Mouse (Mus musculus): ENCODE results near the gene Rnd1. TPM values are rescaled to one million over a fixed set of nuclear protein-coding genes. Genes with fewer than 3 reads are reported as not detected.

Rnd1 gene
- total RNA-seq, 2 experiments from 2014 or later: 8.3 to 9.4 TPM

- DNase-seq (ENCODE audit: extremely low spot score in 1 of 2, low spot score in 1 of 2): no peak
Observed at GRCm38 (mm10) chr15:98681633-98682032, 4.4 kb upstream of the Rnd1 start.

DNA sequence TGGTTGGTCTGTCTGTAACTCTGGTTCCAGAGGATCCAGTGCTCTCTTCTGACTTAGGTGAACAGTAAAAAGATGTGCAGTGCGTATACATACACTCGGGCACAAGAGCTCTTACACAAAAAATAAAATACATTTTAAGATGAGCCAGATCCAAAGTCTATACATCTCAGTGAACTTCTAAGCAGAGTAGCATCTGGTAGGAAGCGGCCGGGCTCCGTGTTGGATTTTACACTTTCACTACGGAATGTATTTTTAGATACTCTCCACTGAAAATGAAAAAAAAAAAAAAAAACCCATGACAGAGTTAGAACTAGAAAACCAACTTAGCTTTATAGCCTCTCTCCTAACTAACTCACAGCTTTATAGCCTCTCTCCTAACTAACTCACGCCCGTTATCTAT is 3.4 kb upstream of the Rnd1 start:
- no peak for DNase-seq (ENCODE audit: extremely low spot score in 1 of 2, low spot score in 1 of 2)

DNA sequence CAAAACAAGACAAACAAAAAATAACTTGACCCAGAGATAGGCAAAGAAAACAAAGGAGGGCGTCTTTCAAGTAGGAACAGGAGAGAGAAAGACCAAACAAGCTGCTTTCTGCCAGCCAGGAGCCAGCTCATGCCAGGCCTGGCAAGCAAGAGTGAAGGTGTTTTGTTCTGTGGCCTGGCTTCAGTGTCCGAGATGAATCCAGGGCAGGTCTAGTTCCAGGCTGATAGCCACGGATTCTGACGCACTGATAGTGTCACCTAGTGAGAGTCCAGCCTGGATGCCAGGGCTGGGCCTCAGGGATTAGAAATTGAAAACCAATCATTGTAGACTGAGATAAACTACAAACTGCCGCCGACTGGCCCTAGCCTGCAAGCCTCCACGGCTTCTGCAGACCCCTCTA is 716 bp upstream of the Rnd1 start:
- DNase-seq (ENCODE audit: extremely low spot score in 1 of 2, low spot score in 1 of 2): no peak

GRCm38 (mm10) chr15:98676471-98676870 is 790 bp downstream of the Rnd1 start:
- no peak for DNase-seq (ENCODE audit: extremely low spot score in 1 of 2, low spot score in 1 of 2)

DNA sequence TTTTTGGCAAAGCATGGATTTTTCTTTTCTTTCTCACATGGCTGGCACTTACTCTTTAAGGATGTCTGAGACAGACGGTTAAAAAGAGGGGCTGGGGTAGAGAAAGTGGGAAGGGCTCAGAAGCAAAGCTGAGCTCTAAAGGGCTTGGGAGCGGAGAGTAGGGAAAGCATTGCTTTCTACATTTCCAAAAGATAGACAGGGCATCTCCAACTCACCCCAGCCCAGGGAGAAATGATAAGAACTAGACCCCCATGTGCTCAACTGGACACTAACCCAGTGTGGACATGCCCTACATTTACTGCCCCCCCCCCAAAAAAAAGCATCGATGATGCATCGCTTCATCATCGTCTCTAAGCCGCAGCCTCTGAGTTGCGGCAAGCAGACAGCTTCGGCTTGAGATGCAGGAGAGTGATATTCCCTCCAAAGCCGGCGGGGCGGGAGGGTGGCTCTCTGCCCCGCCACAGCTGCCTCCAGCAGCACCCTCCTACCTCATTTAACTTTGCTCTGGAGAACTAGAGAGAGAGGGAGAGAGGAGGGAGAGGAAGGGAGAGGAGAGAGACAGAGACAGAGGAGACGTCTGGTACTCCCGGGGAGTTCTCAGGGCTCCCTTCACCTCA is 1.5 kb downstream of the Rnd1 start:
- no peak for DNase-seq (ENCODE audit: extremely low spot score in 1 of 2, low spot score in 1 of 2)

DNA sequence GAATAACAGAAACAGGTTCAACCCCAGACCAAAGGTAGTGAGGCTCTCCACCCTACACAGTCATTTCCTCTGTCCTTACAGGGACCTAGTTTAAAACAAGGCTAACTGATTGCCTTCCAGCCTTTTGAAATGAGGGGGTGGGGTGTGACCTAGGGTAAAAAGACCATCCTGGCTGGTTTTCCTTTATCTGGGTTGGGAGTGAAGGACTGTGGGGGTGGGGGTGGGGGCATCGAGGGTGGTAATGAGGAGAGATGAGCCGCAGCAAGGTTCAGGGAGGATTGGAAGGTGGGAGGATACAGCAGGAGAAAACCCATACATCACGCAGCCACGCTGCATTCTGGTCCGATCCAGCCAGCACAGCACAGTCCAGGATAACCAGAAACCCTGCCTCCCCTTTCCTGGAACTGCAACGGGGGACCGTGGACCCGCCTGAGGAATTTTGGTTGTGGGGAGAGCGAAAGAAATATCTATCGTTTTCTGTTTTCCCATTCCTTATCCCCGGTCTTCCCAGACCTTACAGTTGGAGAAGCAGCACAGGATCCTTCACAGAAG is 2.2 kb downstream of the Rnd1 start:
- no peak for DNase-seq (ENCODE audit: extremely low spot score in 1 of 2, low spot score in 1 of 2)

DNA sequence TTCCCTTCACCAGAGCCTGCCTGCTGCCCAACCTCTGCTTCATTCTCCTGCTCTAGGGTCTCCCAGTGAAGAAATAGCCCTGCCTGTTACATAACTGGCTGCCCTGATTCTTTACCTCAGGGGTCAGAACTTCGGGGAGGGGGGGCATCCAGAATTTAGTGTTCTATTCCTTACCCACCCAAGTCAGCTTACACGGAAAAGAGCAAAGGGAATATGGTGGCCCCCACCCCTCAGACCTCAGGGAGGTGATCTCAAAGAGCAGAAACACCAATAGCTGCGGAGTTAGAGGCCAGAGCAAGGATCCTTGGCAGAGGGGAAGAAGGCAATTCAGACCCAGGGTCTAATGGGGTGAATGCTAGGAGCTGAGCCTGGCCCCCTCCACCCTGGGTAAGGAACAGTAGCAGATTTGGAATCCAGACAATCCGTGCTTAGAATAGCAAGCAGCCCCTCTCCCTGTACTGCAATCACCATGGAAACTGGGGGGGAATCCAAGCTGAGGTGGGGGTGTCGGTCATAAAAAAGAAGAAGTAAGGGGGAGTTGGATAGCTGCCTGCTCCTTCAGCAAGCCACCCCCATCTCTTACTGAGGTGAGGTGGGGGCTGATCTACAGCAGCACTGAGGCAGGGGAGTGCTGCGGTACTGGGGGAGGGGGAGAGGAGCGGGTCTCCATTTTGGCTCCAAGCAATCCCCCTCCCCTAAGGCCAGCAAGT is 2.8 kb downstream of the Rnd1 start:
- DNase-seq (ENCODE audit: extremely low spot score in 1 of 2, low spot score in 1 of 2): no peak

- DNase-seq (ENCODE audit: extremely low spot score in 1 of 2, low spot score in 1 of 2): no peak
Observed at GRCm38 (mm10) chr15:98673732-98674131, 3.5 kb downstream of the Rnd1 start.

DNA sequence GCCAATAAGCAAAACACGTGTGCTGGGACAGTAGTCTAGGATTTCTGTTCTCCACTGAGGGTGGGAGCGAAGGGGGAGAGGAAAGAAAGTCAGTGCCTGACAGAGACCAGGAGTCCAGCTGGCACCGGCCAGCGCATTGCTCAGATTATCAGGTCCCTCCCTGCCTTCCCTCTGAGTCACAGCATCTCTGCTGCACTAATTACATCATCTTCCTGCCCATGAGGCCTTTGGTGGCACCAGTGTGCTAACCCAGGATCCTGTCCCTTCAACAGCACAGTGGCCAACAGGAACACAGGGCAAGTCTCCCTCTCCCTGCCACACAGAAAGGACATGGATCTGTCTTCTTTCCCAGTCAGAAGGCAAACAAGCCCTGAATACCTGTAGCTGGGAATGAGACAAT is 4.7 kb downstream of the Rnd1 start:
- no peak for DNase-seq (ENCODE audit: extremely low spot score in 1 of 2, low spot score in 1 of 2)

- DNase-seq (ENCODE audit: extremely low spot score in 1 of 2, low spot score in 1 of 2): no peak
Observed at GRCm38 (mm10) chr15:98664042-98664907, 13.0 kb downstream of the Rnd1 start.

DNA sequence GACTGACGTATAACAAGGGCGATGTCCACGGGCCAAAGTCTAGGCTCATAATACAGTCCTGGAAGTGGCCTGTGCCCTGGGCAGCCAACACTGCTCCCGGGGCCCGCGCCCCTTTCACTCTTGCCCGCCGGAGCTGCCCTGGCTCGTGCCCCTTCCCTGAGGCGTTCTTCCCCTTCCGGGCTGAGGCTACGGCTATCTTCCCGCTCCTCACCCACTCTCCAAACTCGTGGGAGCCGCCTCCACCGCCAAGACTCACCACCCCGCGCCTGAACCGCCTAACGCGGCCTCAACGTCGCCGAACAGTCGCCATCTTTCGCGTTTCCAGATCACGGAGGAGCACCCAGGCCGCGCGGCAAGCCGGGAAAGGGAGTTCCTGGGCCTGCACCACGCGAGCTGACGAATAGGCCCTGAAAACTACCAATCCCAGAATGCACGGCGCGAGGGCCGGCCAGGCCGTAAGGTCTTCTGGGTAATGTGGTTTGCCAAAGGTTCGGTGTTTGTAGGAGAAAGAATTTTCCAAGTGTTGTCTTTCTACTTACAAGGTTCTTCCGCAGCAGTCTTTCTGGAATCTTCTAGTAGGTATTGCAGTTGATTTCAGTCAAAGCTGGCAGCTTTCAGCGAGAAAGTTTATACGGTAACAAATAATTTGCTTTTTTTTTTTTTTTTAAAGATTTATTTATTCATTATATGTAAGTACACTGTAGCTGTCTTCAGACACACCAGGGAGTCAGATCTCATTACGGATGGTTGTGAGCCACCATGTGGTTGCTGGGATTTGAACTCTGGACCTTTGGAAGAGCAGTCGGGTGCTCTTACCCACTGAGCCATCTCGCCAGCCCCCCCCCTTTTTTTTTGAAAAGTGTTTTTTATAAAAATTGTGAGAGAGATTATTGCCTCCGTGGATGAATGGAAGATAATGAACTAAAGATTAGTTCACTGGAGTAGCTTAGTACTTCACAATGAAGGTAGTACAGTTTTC is 14.4 kb downstream of the Rnd1 start, which contains the start of gene Ddx23:
Gene Ddx23 (minus strand): TSS at position 328 of the 979 bp plus-strand sequence.
- peak; percentile 82 to 94 for DNase-seq (ENCODE audit: extremely low spot score in 1 of 2, low spot score in 1 of 2)

DNA sequence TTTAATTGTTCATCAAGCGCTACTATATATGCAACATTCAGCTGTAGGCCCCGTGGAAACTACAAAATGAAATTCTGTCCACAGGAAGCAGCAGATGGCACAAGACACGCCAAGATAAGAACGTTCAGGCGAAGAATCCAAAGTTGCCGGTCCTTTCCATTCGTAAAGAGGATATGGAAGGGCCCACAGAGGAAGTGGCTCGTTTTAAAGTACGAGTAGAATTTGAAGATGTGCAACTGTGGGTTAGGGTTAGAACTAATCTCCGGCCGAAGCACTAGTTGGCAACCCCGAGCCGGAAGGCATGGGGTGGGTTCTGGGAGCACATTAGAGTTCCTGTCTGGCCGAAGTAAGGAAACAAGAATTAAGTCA is 15.1 kb downstream of the Rnd1 start:
- DNase-seq (ENCODE audit: extremely low spot score in 1 of 2, low spot score in 1 of 2): no peak

GRCm38 (mm10) chr15:98656982-98657751 is 20.1 kb downstream of the Rnd1 start:
- no peak for DNase-seq (ENCODE audit: extremely low spot score in 1 of 2, low spot score in 1 of 2)

DNA sequence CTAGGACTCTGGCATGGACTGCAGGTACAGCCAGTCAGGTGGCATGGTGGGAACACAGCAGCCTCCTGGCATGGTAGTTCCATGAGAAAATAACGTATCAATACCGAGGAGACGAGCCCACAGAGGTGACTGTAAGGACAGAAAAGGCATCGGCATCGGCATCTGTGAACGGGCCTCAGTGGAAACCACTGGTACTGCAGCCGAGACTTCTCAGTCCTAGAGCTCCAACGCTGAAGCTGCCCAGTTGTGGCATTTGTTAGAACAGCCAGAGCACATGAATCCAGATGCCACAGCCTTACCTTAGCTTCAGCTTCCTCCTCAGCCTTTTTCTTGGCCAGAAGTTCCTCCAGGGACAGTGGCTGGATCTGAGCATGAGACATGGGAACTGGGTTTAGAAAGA is 25.1 kb downstream of the Rnd1 start:
- no peak for DNase-seq (ENCODE audit: extremely low spot score in 1 of 2, low spot score in 1 of 2)

- no peak for DNase-seq (ENCODE audit: extremely low spot score in 1 of 2, low spot score in 1 of 2)
Observed at GRCm38 (mm10) chr15:98651431-98651830, 25.8 kb downstream of the Rnd1 start.

DNA sequence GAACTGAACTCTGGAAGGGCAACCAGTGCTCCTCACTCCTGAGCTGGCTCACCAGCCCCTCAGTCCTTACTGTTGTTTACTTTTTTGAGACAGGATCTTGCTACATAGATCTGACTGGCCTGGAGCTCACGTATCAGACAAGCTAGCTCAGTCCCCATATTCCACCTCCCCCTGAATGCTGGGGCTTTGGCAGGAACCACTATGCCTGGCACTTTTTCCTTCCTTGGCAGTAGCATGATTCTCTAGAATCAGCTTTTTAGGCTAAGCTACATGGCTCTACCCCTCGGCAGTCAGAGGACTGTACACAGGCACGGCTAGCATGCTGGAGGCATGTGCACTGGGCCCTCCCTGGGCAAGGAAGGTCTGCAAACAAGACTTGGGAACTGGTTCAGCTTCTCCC is 29.2 kb downstream of the Rnd1 start:
- DNase-seq (ENCODE audit: extremely low spot score in 1 of 2, low spot score in 1 of 2): no peak

DNA sequence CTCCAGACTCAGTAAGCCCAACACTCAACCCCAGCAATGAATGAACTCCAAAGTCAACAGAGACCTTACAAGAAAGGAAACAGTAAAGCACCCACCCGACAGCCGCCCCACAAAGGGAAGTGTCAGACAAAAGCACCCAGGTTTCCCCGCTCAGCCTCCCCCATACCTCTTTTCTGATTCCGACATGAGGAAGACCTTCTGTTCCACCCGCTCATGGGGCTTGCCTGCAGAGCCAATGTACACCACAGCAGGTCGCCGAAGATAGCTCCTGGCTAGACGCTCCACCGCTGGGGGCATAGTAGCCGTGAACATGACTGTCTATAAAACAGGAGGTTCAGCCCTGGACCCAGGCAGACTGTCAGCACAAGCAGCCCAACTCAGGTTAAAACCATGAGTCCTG is 30.0 kb downstream of the Rnd1 start:
- DNase-seq (ENCODE audit: extremely low spot score in 1 of 2, low spot score in 1 of 2): no peak

DNA sequence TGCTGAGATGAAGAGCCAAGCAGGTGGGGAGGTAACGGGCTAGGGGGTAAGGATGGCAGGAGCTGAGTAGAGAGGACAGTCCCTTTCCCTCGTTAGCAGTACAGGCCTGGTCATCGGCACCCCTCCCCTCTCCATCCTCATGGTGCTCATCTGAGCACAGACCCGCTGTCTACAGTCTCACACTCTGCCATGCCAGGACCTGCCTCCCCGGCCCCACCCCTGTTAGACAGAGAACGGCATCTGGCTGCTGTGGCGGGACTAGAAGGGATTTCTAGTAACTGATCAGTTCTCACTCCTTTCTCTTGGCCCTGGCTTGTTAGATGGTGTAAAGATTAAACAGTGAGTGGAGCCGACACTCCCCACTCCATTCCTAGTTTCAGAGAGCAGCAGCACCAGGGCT is 30.5 kb downstream of the Rnd1 start:
- no peak for DNase-seq (ENCODE audit: extremely low spot score in 1 of 2, low spot score in 1 of 2)
